Mouse (Mus musculus): ENCODE data around the gene Gm884. TPM values are rescaled to one million over a fixed set of nuclear protein-coding genes. Genes with fewer than 3 reads are reported as not detected.
"Not testable (repeated sequence)": the region's sequence is repeated elsewhere in the genome, so short reads cannot be mapped to it uniquely, and the experiment has no call there.

Gm884 gene
- polyA plus RNA-seq, 1 experiment from 2014 or later = not detected

GRCm38 (mm10) chr11:103610772-103611171 is 10.2 kb downstream of the Gm884 start:
- Histone ChIP-seq H3K27ac (no peak overlapping the region), H3K9me3 (no peaks in the 10 kb centered on the region), H3K4me3 (no peak overlapping the region), H3K36me3 (no peaks in the 10 kb centered on the region), H3K4me1 (no peaks in the 10 kb centered on the region), H3K9ac (no peak overlapping the region), H3K27me3 (replicated peaks) (no peaks in the 10 kb centered on the region), H3K4me2 (replicated peaks) (no peak overlapping the region)
- WGBS = 92% methylated on average over 2 of the region's 2 CpGs
- no peak for ATAC-seq (ENCODE audit: low FRiP score, low read depth)

- H3K27me3 ChIP-seq (replicated peaks) = no peaks in the 10 kb centered on the region
- no peaks in the 10 kb centered on the region for H3K36me3 ChIP-seq
- ATAC-seq (ENCODE audit: low FRiP score, low read depth) = no peak
- H3K4me2 ChIP-seq (replicated peaks) = no peak overlapping the region
- H3K9me3 ChIP-seq = no peaks in the 10 kb centered on the region
- no peak overlapping the region for H3K4me3 ChIP-seq
- no peaks in the 10 kb centered on the region for H3K4me1 ChIP-seq
- 68% methylated on average over 5 of the region's 5 CpGs for WGBS
- no peak overlapping the region for H3K9ac ChIP-seq
- H3K27ac ChIP-seq = no peak overlapping the region
Observed at GRCm38 (mm10) chr11:103606611-103607010, 14.3 kb downstream of the Gm884 start.

GRCm38 (mm10) chr11:103578339-103578738 is 42.6 kb downstream of the Gm884 start:
- WGBS = 92% methylated on average over 11 of the region's 11 CpGs
- no peak overlapping the region for H3K4me3 ChIP-seq
- H3K27ac ChIP-seq = no peak overlapping the region
- peaks cover 14% of the 10 kb centered on the region for H3K9me3 ChIP-seq
- no peak overlapping the region for H3K4me2 ChIP-seq (replicated peaks)
- no peak for ATAC-seq (ENCODE audit: low FRiP score, low read depth)
- no peaks in the 10 kb centered on the region for H3K36me3 ChIP-seq
- no peaks in the 10 kb centered on the region for H3K27me3 ChIP-seq (replicated peaks)
- H3K4me1 ChIP-seq = no peaks in the 10 kb centered on the region
- H3K9ac ChIP-seq = no peak overlapping the region

GRCm38 (mm10) chr11:103556021-103556420 is 64.9 kb downstream of the Gm884 start:
- Histone ChIP-seq H3K4me2 (replicated peaks) (no peak overlapping the region), H3K9me3 (no peaks in the 10 kb centered on the region), H3K4me3 (no peak overlapping the region), H3K4me1 (no peaks in the 10 kb centered on the region), H3K9ac (no peak overlapping the region), H3K27ac (no peak overlapping the region), H3K27me3 (replicated peaks) (no peaks in the 10 kb centered on the region), H3K36me3 (no peaks in the 10 kb centered on the region)
- no peak for ATAC-seq (ENCODE audit: low FRiP score, low read depth)
- 81% methylated on average over 2 of the region's 2 CpGs for WGBS

GRCm38 (mm10) chr11:103534973-103535372 is 86.0 kb downstream of the Gm884 start:
- not testable (repeated sequence) for H3K9me3 ChIP-seq; ATAC-seq (ENCODE audit: low FRiP score, low read depth)

GRCm38 (mm10) chr11:103512111-103512510 is 108.8 kb downstream of the Gm884 start:
- Histone ChIP-seq H3K9me3 (no peaks in the 10 kb centered on the region), H3K36me3 (no peaks in the 10 kb centered on the region), H3K4me1 (no peaks in the 10 kb centered on the region), H3K27ac (no peak overlapping the region), H3K4me3 (no peak overlapping the region), H3K4me2 (replicated peaks) (no peak overlapping the region), H3K27me3 (replicated peaks) (no peaks in the 10 kb centered on the region), H3K9ac (no peak overlapping the region)
- WGBS = 85% methylated on average over 2 of the region's 2 CpGs
- no peak for ATAC-seq (ENCODE audit: low FRiP score, low read depth)

More at GRCm38 (mm10) chr11:103534973-103535372, 86.0 kb downstream of the Gm884 start:
- not testable (repeated sequence) for H3K27ac ChIP-seq; H3K4me1 ChIP-seq; H3K4me3 ChIP-seq; H3K4me2 ChIP-seq (replicated peaks); H3K9ac ChIP-seq; H3K36me3 ChIP-seq; H3K27me3 ChIP-seq (replicated peaks)
- WGBS = 17% methylated on average over 1 of the region's 1 CpGs

GRCm38 (mm10) chr11:103504497-103504896 is 116.4 kb downstream of the Gm884 start, which contains the start of gene Lrrc37a:
Lrrc37a (minus strand) TSS chr11:103504597.
- no peaks in the 10 kb centered on the region for H3K27me3 ChIP-seq (replicated peaks)
- H3K9ac ChIP-seq = no peak within 1 kb of the TSS
- H3K4me2 ChIP-seq (replicated peaks) = no peak within 1 kb of the TSS
- no peak within 1 kb of the TSS for H3K27ac ChIP-seq
- no peak within 1 kb of the TSS for H3K4me3 ChIP-seq
- H3K36me3 ChIP-seq = no peaks in the 10 kb centered on the region
- ATAC-seq (ENCODE audit: low FRiP score, low read depth) = no peak
- H3K9me3 ChIP-seq = no peaks in the 10 kb centered on the region
- 92% methylated on average over 12 of the region's 12 CpGs for WGBS
- H3K4me1 ChIP-seq = no peaks in the 10 kb centered on the region

Other genes starting within 250 kb of the Gm884 start
- 9.8 and 10.3 TPM in 2 replicates for gene Plekhm1, start 208.5 kb downstream of the Gm884 start, polyA plus RNA-seq (2016; fragmentation: Nextera tagmentation; extraction: Ambion mirVana)
- gene Lrrc37a, start 116.5 kb downstream of the Gm884 start, polyA plus RNA-seq (2016; fragmentation: Nextera tagmentation; extraction: Ambion mirVana) = not detected in 2 replicates
- not detected in 2 replicates for gene Lyzl6, start 17.8 kb upstream of the Gm884 start, polyA plus RNA-seq (2016; fragmentation: Nextera tagmentation; extraction: Ambion mirVana)
- not detected in 2 replicates for gene Rprml, start 28.4 kb upstream of the Gm884 start, polyA plus RNA-seq (2016; fragmentation: Nextera tagmentation; extraction: Ambion mirVana)
- gene Gosr2, start 76.8 kb upstream of the Gm884 start, polyA plus RNA-seq (2016; fragmentation: Nextera tagmentation; extraction: Ambion mirVana) = 85.8 and 89.2 TPM in 2 replicates
- gene Wnt9b, start 128.7 kb upstream of the Gm884 start, polyA plus RNA-seq (2016; fragmentation: Nextera tagmentation; extraction: Ambion mirVana) = 0.32 and 0.37 TPM in 2 replicates
- 6.9 and 7.8 TPM in 2 replicates for gene Wnt3, start 153.0 kb upstream of the Gm884 start, polyA plus RNA-seq (2016; fragmentation: Nextera tagmentation; extraction: Ambion mirVana)

All from neural tube, embryonic 12.5 days (tissue).